Mouse (Mus musculus): ENCODE results near the gene Cacna2d2. TPM values are rescaled to one million over a fixed set of nuclear protein-coding genes. Genes with fewer than 3 reads are reported as not detected.

Cacna2d2 gene
- total RNA-seq (2023; ENCODE audit: inconsistent age): 0.48 to 2.7 TPM (median 0.81 TPM) in 4 replicates

GRCm38 (mm10) chr9:107399491-107399971 is at the start of gene Cacna2d2:
Cacna2d2 (plus strand) TSS chr9:107399612.

GRCm38 (mm10) chr9:107533791-107534407 is 134.5 kb downstream of the Cacna2d2 start, which contains the start of gene Tmem115:
Tmem115 (plus strand) TSS chr9:107533945.

GRCm38 (mm10) chr9:107541474-107542351 is 142.3 kb downstream of the Cacna2d2 start, which contains the start of the genes Cyb561d2 and Nprl2:
Cyb561d2 (minus strand) TSS chr9:107542193.
Nprl2 (plus strand) TSS chr9:107542226.

GRCm38 (mm10) chr9:107547026-107547425 is 147.6 kb downstream of the Cacna2d2 start, which contains the start of gene Zmynd10:
Zmynd10 (plus strand) TSS chr9:107547298.

GRCm38 (mm10) chr9:107551117-107551889 is 151.9 kb downstream of the Cacna2d2 start, which contains the start of gene Rassf1:
Rassf1 (plus strand) TSS chr9:107551555.

GRCm38 (mm10) chr9:107563029-107563581 is 163.7 kb downstream of the Cacna2d2 start, which contains the start of gene Tusc2:
Tusc2 (plus strand) TSS chr9:107563255.

GRCm38 (mm10) chr9:107567702-107568319 is 168.4 kb downstream of the Cacna2d2 start, which contains the start of gene Hyal2:
Hyal2 (plus strand) TSS chr9:107567945.

GRCm38 (mm10) chr9:107576357-107577107 is 177.1 kb downstream of the Cacna2d2 start, which contains the start of gene Hyal1:
Hyal1 (plus strand) TSS chr9:107576927.

GRCm38 (mm10) chr9:107578587-107578986 is 179.2 kb downstream of the Cacna2d2 start, which contains the start of gene Naa80:
Naa80 (plus strand) TSS chr9:107578887.

Other genes with a start within 250 kb of the Cacna2d2 start
- not detected in 4 replicates for gene Dock3, start 167.7 kb upstream of the Cacna2d2 start, total RNA-seq (2023; ENCODE audit: inconsistent age)
- 25.6 to 32.2 TPM (median 27.0 TPM) in 4 replicates for gene Mapkapk3, start 109.7 kb upstream of the Cacna2d2 start, total RNA-seq (2023; ENCODE audit: inconsistent age)
- 0.38 to 1.1 TPM (median 0.86 TPM) in 4 replicates for gene Cish, start 103.6 kb upstream of the Cacna2d2 start, total RNA-seq (2023; ENCODE audit: inconsistent age)
- gene Hemk1, start 61.3 kb upstream of the Cacna2d2 start, total RNA-seq (2023; ENCODE audit: inconsistent age): 10.3 to 13.4 TPM (median 11.9 TPM) in 4 replicates
- 0.26 to 2.1 TPM (median 1.0 TPM) in 4 replicates for gene 6430571L13Rik, start 59.0 kb upstream of the Cacna2d2 start, total RNA-seq (2023; ENCODE audit: inconsistent age)
- 22.8 to 26.5 TPM (median 26.1 TPM) in 4 replicates for gene Tmem115, start 134.3 kb downstream of the Cacna2d2 start, total RNA-seq (2023; ENCODE audit: inconsistent age)
- gene Cyb561d2, start 142.6 kb downstream of the Cacna2d2 start, total RNA-seq (2023; ENCODE audit: inconsistent age): 13.7 to 16.6 TPM (median 14.5 TPM) in 4 replicates
- gene Nprl2, start 142.6 kb downstream of the Cacna2d2 start, total RNA-seq (2023; ENCODE audit: inconsistent age): 23.5 to 29.7 TPM (median 25.9 TPM) in 4 replicates
- gene Zmynd10, start 147.7 kb downstream of the Cacna2d2 start, total RNA-seq (2023; ENCODE audit: inconsistent age): 0.54 to 1.1 TPM in 2 of 4 replicates, not detected in the others
- 62.1 to 68.3 TPM (median 65.1 TPM) in 4 replicates for gene Rassf1, start 151.9 kb downstream of the Cacna2d2 start, total RNA-seq (2023; ENCODE audit: inconsistent age)
- gene Tusc2, start 163.6 kb downstream of the Cacna2d2 start, total RNA-seq (2023; ENCODE audit: inconsistent age): 22.7 to 26.0 TPM (median 23.6 TPM) in 4 replicates
- 2.3 to 8.2 TPM (median 3.1 TPM) in 4 replicates for gene Hyal2, start 168.3 kb downstream of the Cacna2d2 start, total RNA-seq (2023; ENCODE audit: inconsistent age)
- gene Hyal1, start 177.3 kb downstream of the Cacna2d2 start, total RNA-seq (2023; ENCODE audit: inconsistent age): 2.9 to 5.6 TPM (median 4.3 TPM) in 4 replicates
- gene Naa80, start 179.3 kb downstream of the Cacna2d2 start, total RNA-seq (2023; ENCODE audit: inconsistent age): 9.9 to 12.6 TPM (median 10.4 TPM) in 4 replicates
- 1.4 to 2.6 TPM (median 1.8 TPM) in 4 replicates for gene Hyal3, start 181.2 kb downstream of the Cacna2d2 start, total RNA-seq (2023; ENCODE audit: inconsistent age)
- 24.5 to 28.9 TPM (median 26.8 TPM) in 4 replicates for gene Ifrd2, start 188.0 kb downstream of the Cacna2d2 start, total RNA-seq (2023; ENCODE audit: inconsistent age)
- gene Sema3b, start 209.6 kb downstream of the Cacna2d2 start, total RNA-seq (2023; ENCODE audit: inconsistent age): 0.64 to 2.6 TPM (median 1.4 TPM) in 4 replicates
- gene Gnai2, start 235.8 kb downstream of the Cacna2d2 start, total RNA-seq (2023; ENCODE audit: inconsistent age): 627 to 662 TPM (median 650 TPM) in 4 replicates